Mouse (Mus musculus): ENCODE measurements around the gene Ap5z1. TPM values are rescaled to one million over a fixed set of nuclear protein-coding genes. Genes with fewer than 3 reads are reported as not detected.
A peak's percentile ranks its signal among the peaks of the same experiment; 100 is the strongest.

Ap5z1 gene
- total and polyA plus RNA-seq, 2 experiments from 2014 or later, result 6.6 to 15.3 TPM

- TF ChIP-seq CTCF (IDR thresholded peaks at IDR 0.05), result no peak
- no peak for DNase-seq (ENCODE audit: low spot score)
- Histone ChIP-seq H3K4me3 (ENCODE audit: low read depth, low read length) (no peak overlapping the region), H3K9ac (replicated peaks; ENCODE audit: low read length, poor library complexity, severe bottlenecking) (no peak overlapping the region), H3K4me1 (ENCODE audit: insufficient read depth, low read length) (peaks cover 10% of the 10 kb centered on the region), H3K36me3 (ENCODE audit: insufficient read depth, low read length) (peaks cover 6% of the 10 kb centered on the region; the same call in 1 of the 2 replicates), H3K27ac (ENCODE audit: low read depth, low read length) (no peak overlapping the region), H3K4me2 (ENCODE audit: low read depth, low read length, poor library complexity, severe bottlenecking) (no peak overlapping the region), H3K9me3 (ENCODE audit: low read length) (no peaks in the 10 kb centered on the region), H3K27me3 (ENCODE audit: insufficient read depth, low read length) (no peaks in the 10 kb centered on the region)
- 90% methylated on average over 4 of the region's 4 CpGs for WGBS
- no peak for ATAC-seq (ENCODE audit: low FRiP score)
Observed at GRCm38 (mm10) chr5:142418419-142418818, 45.3 kb upstream of the Ap5z1 start.

- no peak overlapping the region for H3K9ac ChIP-seq (replicated peaks; ENCODE audit: low read length, poor library complexity, severe bottlenecking)
- H3K36me3 ChIP-seq (ENCODE audit: insufficient read depth, low read length), result peaks cover 4% of the 10 kb centered on the region; the same call in 1 of the 2 replicates
- no peak overlapping the region for H3K4me3 ChIP-seq (ENCODE audit: low read depth, low read length)
- peaks cover 6% of the 10 kb centered on the region for H3K4me1 ChIP-seq (ENCODE audit: insufficient read depth, low read length)
- H3K9me3 ChIP-seq (ENCODE audit: low read length), result no peaks in the 10 kb centered on the region
- H3K4me2 ChIP-seq (ENCODE audit: low read depth, low read length, poor library complexity, severe bottlenecking), result no peak overlapping the region
- no peaks in the 10 kb centered on the region for H3K27me3 ChIP-seq (ENCODE audit: insufficient read depth, low read length)
- no peak for DNase-seq (ENCODE audit: low spot score)
- 94% methylated on average over 4 of the region's 4 CpGs for WGBS
- ATAC-seq (ENCODE audit: low FRiP score), result no peak
- no peak for TF ChIP-seq CTCF (IDR thresholded peaks at IDR 0.05)
- no peak overlapping the region for H3K27ac ChIP-seq (ENCODE audit: low read depth, low read length)
Observed at GRCm38 (mm10) chr5:142420317-142420716, 43.4 kb upstream of the Ap5z1 start.

GRCm38 (mm10) chr5:142420920-142421319, 42.8 kb upstream of the Ap5z1 start:
- H3K9ac ChIP-seq (replicated peaks; ENCODE audit: low read length, poor library complexity, severe bottlenecking), result no peak overlapping the region
- no peaks in the 10 kb centered on the region for H3K9me3 ChIP-seq (ENCODE audit: low read length)
- no peak for TF ChIP-seq CTCF (IDR thresholded peaks at IDR 0.05)
- peak; percentile 13 for DNase-seq (ENCODE audit: low spot score)
- H3K4me3 ChIP-seq (ENCODE audit: low read depth, low read length), result no peak overlapping the region
- peaks cover 5% of the 10 kb centered on the region for H3K4me1 ChIP-seq (ENCODE audit: insufficient read depth, low read length)
- H3K27ac ChIP-seq (ENCODE audit: low read depth, low read length), result no peak overlapping the region
- WGBS, result 62% methylated on average over 9 of the region's 9 CpGs
- peaks cover 4% of the 10 kb centered on the region; the same call in 1 of the 2 replicates for H3K36me3 ChIP-seq (ENCODE audit: insufficient read depth, low read length)
- ATAC-seq (ENCODE audit: low FRiP score), result no peak
- no peaks in the 10 kb centered on the region for H3K27me3 ChIP-seq (ENCODE audit: insufficient read depth, low read length)
- H3K4me2 ChIP-seq (ENCODE audit: low read depth, low read length, poor library complexity, severe bottlenecking), result no peak overlapping the region

- WGBS, result 88% methylated on average over 5 of the region's 5 CpGs
- no peak for TF ChIP-seq CTCF (IDR thresholded peaks at IDR 0.05)
- no peaks in the 10 kb centered on the region for H3K27me3 ChIP-seq (ENCODE audit: insufficient read depth, low read length)
Observed at GRCm38 (mm10) chr5:142421886-142422285, 41.9 kb upstream of the Ap5z1 start.

GRCm38 (mm10) chr5:142423141-142423540, 40.6 kb upstream of the Ap5z1 start:
- 63% methylated on average over 10 of the region's 10 CpGs for WGBS
- TF ChIP-seq CTCF (IDR thresholded peaks at IDR 0.05), result no peak
- Histone ChIP-seq H3K27ac (ENCODE audit: low read depth, low read length) (no peak overlapping the region), H3K4me3 (ENCODE audit: low read depth, low read length) (no peak overlapping the region), H3K4me1 (ENCODE audit: insufficient read depth, low read length) (no peaks in the 10 kb centered on the region), H3K9ac (replicated peaks; ENCODE audit: low read length, poor library complexity, severe bottlenecking) (no peak overlapping the region), H3K4me2 (ENCODE audit: low read depth, low read length, poor library complexity, severe bottlenecking) (no peak overlapping the region), H3K9me3 (ENCODE audit: low read length) (no peaks in the 10 kb centered on the region), H3K36me3 (ENCODE audit: insufficient read depth, low read length) (peaks cover 4% of the 10 kb centered on the region; the same call in 1 of the 2 replicates), H3K27me3 (ENCODE audit: insufficient read depth, low read length) (no peaks in the 10 kb centered on the region)
- ATAC-seq (ENCODE audit: low FRiP score) (no peak), DNase-seq (ENCODE audit: low spot score) (no peak)

More at GRCm38 (mm10) chr5:142421886-142422285, 41.9 kb upstream of the Ap5z1 start:
- H3K4me1 ChIP-seq (ENCODE audit: insufficient read depth, low read length), result no peaks in the 10 kb centered on the region
- peaks cover 4% of the 10 kb centered on the region; the same call in 1 of the 2 replicates for H3K36me3 ChIP-seq (ENCODE audit: insufficient read depth, low read length)
- no peak for DNase-seq (ENCODE audit: low spot score)
- H3K9me3 ChIP-seq (ENCODE audit: low read length), result no peaks in the 10 kb centered on the region
- H3K9ac ChIP-seq (replicated peaks; ENCODE audit: low read length, poor library complexity, severe bottlenecking), result no peak overlapping the region
- H3K4me2 ChIP-seq (ENCODE audit: low read depth, low read length, poor library complexity, severe bottlenecking), result no peak overlapping the region
- ATAC-seq (ENCODE audit: low FRiP score), result no peak
- no peak overlapping the region for H3K27ac ChIP-seq (ENCODE audit: low read depth, low read length)
- no peak overlapping the region for H3K4me3 ChIP-seq (ENCODE audit: low read depth, low read length)

- no peak for ATAC-seq (ENCODE audit: low FRiP score)
- no peak overlapping the region for H3K27ac ChIP-seq (ENCODE audit: low read depth, low read length)
- no peaks in the 10 kb centered on the region for H3K27me3 ChIP-seq (ENCODE audit: insufficient read depth, low read length)
- 43% methylated on average over 3 of the region's 3 CpGs for WGBS
- no peaks in the 10 kb centered on the region for H3K9me3 ChIP-seq (ENCODE audit: low read length)
- DNase-seq (ENCODE audit: low spot score), result no peak
- H3K9ac ChIP-seq (replicated peaks; ENCODE audit: low read length, poor library complexity, severe bottlenecking), result no peak overlapping the region
- TF ChIP-seq CTCF (IDR thresholded peaks at IDR 0.05), result no peak
- H3K4me2 ChIP-seq (ENCODE audit: low read depth, low read length, poor library complexity, severe bottlenecking), result no peak overlapping the region
- peaks cover 4% of the 10 kb centered on the region; the same call in 1 of the 2 replicates for H3K36me3 ChIP-seq (ENCODE audit: insufficient read depth, low read length)
- no peak overlapping the region for H3K4me3 ChIP-seq (ENCODE audit: low read depth, low read length)
- no peaks in the 10 kb centered on the region for H3K4me1 ChIP-seq (ENCODE audit: insufficient read depth, low read length)
Observed at GRCm38 (mm10) chr5:142423701-142424100, 40.0 kb upstream of the Ap5z1 start.

All from midbrain, postnatal 0 days (tissue).